Mouse (Mus musculus): ENCODE results near the gene Med11. TPM values are rescaled to one million over a fixed set of nuclear protein-coding genes. Genes with fewer than 3 reads are reported as not detected.

Gene Med11
- polyA plus RNA-seq, 1 experiment from 2014 or later = 51.6 TPM

DNA sequence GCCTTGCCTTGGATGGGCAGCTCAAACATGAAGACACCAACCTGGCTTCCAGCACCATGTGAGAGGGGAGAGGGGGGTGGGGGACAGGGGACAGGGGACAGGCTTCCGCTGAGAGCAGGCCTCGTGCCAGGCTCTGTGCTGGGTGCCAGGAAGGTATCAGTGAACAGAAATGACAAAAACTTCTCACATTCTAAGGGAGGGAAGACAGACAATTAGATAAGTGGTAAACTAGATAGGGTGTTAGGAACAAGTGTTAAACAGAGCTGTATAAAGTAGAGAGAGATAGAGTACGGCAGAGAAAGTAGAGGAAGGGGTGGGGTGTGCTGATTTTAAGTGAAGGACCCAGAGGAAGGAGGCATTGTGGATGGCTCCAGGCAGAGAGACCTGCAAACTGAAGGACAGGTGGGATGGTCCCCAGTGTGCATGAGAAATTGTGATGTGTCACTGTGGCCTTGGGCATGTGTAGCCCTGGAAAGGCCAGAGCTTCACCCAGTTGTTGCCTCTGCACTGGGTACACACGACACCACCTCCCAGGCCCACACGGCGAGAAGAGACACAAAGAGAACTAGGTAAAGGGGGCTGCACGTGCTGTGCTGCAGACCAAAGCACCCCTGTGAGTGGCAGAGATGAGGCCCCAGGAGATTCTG lies 12.9 kb upstream of the Med11 start:
- no peaks in the 10 kb centered on the region for H3K27me3 ChIP-seq (replicated peaks; ENCODE audit: control insufficient read depth, insufficient read depth, low read length)
- no peaks in the 10 kb centered on the region for H3K9me3 ChIP-seq (ENCODE audit: control insufficient read depth, low read length)
- no peak overlapping the region for H3K4me2 ChIP-seq (ENCODE audit: low read length)
- no peak overlapping the region for H3K9ac ChIP-seq (ENCODE audit: low read length)
- 92% methylated on average over 7 of the region's 7 CpGs for WGBS
- DNase-seq (ENCODE audit: low spot score) (no peak), ATAC-seq (replicated peaks; ENCODE audit: low FRiP score, low TSS enrichment, low read depth) (no peak)
- no peak overlapping the region for H3K27ac ChIP-seq (ENCODE audit: low read depth)
- no peaks in the 10 kb centered on the region for H3K4me1 ChIP-seq (replicated peaks; ENCODE audit: control insufficient read depth, insufficient read depth, low read length)
- no peak overlapping the region for H3K4me3 ChIP-seq (ENCODE audit: low read depth, low read length)
- H3K36me3 ChIP-seq (ENCODE audit: control insufficient read depth, insufficient read depth, low read length) = peaks cover 44% of the 10 kb centered on the region

GRCm38 (mm10) chr11:70440637-70441036 lies 11.1 kb upstream of the Med11 start:
- ATAC-seq (replicated peaks; ENCODE audit: low FRiP score, low TSS enrichment, low read depth) (no peak), DNase-seq (ENCODE audit: low spot score) (no peak)
- Histone ChIP-seq H3K9ac (ENCODE audit: low read length) (no peak overlapping the region), H3K9me3 (ENCODE audit: control insufficient read depth, low read length) (no peaks in the 10 kb centered on the region), H3K27ac (ENCODE audit: low read depth) (no peak overlapping the region), H3K36me3 (ENCODE audit: control insufficient read depth, insufficient read depth, low read length) (peaks cover 44% of the 10 kb centered on the region), H3K27me3 (replicated peaks; ENCODE audit: control insufficient read depth, insufficient read depth, low read length) (no peaks in the 10 kb centered on the region), H3K4me1 (replicated peaks; ENCODE audit: control insufficient read depth, insufficient read depth, low read length) (no peaks in the 10 kb centered on the region), H3K4me2 (ENCODE audit: low read length) (no peak overlapping the region), H3K4me3 (ENCODE audit: low read depth, low read length) (no peak overlapping the region)
- 87% methylated on average over 4 of the region's 4 CpGs for WGBS

DNA sequence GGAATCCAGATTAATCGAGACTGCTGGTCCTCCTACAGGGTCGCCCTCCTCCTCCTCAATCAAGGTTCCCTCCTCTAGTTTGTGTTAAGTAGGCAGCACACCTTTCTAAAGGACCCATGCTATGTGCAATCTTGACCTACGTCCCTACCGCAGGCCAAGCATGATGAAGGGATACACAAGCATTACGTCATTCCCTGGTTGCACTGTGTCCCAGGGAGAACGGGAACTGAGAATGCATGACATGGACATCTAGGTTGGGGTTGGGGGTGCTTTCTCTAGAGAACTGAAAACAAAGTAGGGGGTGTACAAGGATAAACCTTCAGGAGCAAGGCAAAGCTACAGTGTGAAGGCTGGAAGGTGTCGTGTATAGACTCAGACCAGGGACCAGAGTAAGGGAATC lies 9.8 kb upstream of the Med11 start:
- no peaks in the 10 kb centered on the region for H3K9me3 ChIP-seq (ENCODE audit: control insufficient read depth, low read length)
- no peak overlapping the region for H3K4me3 ChIP-seq (ENCODE audit: low read depth, low read length)
- H3K9ac ChIP-seq (ENCODE audit: low read length) = no peak overlapping the region
- H3K4me1 ChIP-seq (replicated peaks; ENCODE audit: control insufficient read depth, insufficient read depth, low read length) = no peaks in the 10 kb centered on the region
- no peaks in the 10 kb centered on the region for H3K27me3 ChIP-seq (replicated peaks; ENCODE audit: control insufficient read depth, insufficient read depth, low read length)
- peaks cover 31% of the 10 kb centered on the region for H3K36me3 ChIP-seq (ENCODE audit: control insufficient read depth, insufficient read depth, low read length)
- ATAC-seq (replicated peaks; ENCODE audit: low FRiP score, low TSS enrichment, low read depth) (no peak), DNase-seq (ENCODE audit: low spot score) (no peak)
- no peak overlapping the region for H3K27ac ChIP-seq (ENCODE audit: low read depth)
- WGBS = 90% methylated on average over 7 of the region's 7 CpGs
- no peak overlapping the region for H3K4me2 ChIP-seq (ENCODE audit: low read length)

DNA sequence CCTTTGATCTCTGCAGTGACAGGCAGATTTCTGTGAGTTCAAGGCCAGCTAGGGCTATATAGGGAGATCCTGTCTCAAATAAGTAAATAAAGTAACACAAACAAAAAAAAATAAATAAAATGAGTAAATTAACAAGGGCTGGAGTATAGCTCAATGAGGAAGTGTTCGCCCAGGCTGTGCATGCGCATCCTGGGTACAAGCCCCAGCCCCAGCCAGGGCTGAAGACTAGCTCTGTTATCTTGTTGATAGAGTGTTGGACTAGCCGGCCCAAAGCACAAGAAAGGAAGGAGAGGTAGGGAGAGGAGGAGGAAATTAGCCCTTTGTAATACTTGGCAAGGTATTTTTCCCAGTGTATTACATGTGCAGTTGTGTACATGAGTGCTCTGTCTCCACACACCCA lies 7.8 kb upstream of the Med11 start:
- H3K4me2 ChIP-seq (ENCODE audit: low read length) = no peak overlapping the region
- no peak overlapping the region for H3K27ac ChIP-seq (ENCODE audit: low read depth)
- H3K4me3 ChIP-seq (ENCODE audit: low read depth, low read length) = no peak overlapping the region
- WGBS = 82% methylated on average over 3 of the region's 3 CpGs
- ATAC-seq (replicated peaks; ENCODE audit: low FRiP score, low TSS enrichment, low read depth) = no peak
- no peaks in the 10 kb centered on the region for H3K9me3 ChIP-seq (ENCODE audit: control insufficient read depth, low read length)
- H3K36me3 ChIP-seq (ENCODE audit: control insufficient read depth, insufficient read depth, low read length) = peaks cover 12% of the 10 kb centered on the region; the same call in 1 of the 2 replicates
- H3K9ac ChIP-seq (ENCODE audit: low read length) = no peak overlapping the region
- no peaks in the 10 kb centered on the region for H3K27me3 ChIP-seq (replicated peaks; ENCODE audit: control insufficient read depth, insufficient read depth, low read length)
- no peaks in the 10 kb centered on the region for H3K4me1 ChIP-seq (replicated peaks; ENCODE audit: control insufficient read depth, insufficient read depth, low read length)
- DNase-seq (ENCODE audit: low spot score) = no peak

DNA sequence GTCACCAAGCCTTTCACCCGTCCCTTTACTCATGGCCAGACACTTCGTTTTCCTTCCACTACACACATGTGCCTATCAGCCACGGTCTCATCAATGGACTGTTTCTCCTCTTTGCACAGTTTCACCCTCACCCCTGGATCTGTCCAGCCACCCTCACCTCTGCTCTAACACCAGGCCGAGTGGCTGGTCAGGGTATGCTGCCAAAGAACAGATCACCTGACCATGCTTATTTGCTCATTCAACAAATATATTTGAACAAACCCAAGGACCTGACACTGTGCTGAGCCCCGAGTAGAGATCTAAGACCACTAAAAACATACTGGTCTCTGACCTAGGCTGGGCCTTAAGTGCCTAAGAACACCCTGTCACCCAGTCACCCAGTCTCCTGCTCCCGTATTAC lies 7.1 kb upstream of the Med11 start:
- Histone ChIP-seq H3K36me3 (ENCODE audit: control insufficient read depth, insufficient read depth, low read length) (peaks cover 6% of the 10 kb centered on the region; the same call in 1 of the 2 replicates), H3K27me3 (replicated peaks; ENCODE audit: control insufficient read depth, insufficient read depth, low read length) (no peaks in the 10 kb centered on the region), H3K9me3 (ENCODE audit: control insufficient read depth, low read length) (no peaks in the 10 kb centered on the region), H3K4me3 (ENCODE audit: low read depth, low read length) (no peak overlapping the region), H3K9ac (ENCODE audit: low read length) (no peak overlapping the region), H3K4me2 (ENCODE audit: low read length) (no peak overlapping the region), H3K27ac (ENCODE audit: low read depth) (no peak overlapping the region), H3K4me1 (replicated peaks; ENCODE audit: control insufficient read depth, insufficient read depth, low read length) (no peaks in the 10 kb centered on the region)
- no peak for DNase-seq (ENCODE audit: low spot score)
- WGBS = 68% methylated on average over 6 of the region's 6 CpGs
- ATAC-seq (replicated peaks; ENCODE audit: low FRiP score, low TSS enrichment, low read depth) = no peak

GRCm38 (mm10) chr11:70446756-70447155 lies 5.0 kb upstream of the Med11 start:
- no peak for DNase-seq (ENCODE audit: low spot score)
- Histone ChIP-seq H3K4me3 (ENCODE audit: low read depth, low read length) (no peak overlapping the region), H3K4me2 (ENCODE audit: low read length) (no peak overlapping the region), H3K4me1 (replicated peaks; ENCODE audit: control insufficient read depth, insufficient read depth, low read length) (no peaks in the 10 kb centered on the region), H3K27me3 (replicated peaks; ENCODE audit: control insufficient read depth, insufficient read depth, low read length) (no peaks in the 10 kb centered on the region), H3K9me3 (ENCODE audit: control insufficient read depth, low read length) (no peaks in the 10 kb centered on the region), H3K9ac (ENCODE audit: low read length) (no peak overlapping the region), H3K36me3 (ENCODE audit: control insufficient read depth, insufficient read depth, low read length) (no peaks in the 10 kb centered on the region), H3K27ac (ENCODE audit: low read depth) (no peak overlapping the region)
- no peak for ATAC-seq (replicated peaks; ENCODE audit: low FRiP score, low TSS enrichment, low read depth)
- 47% methylated on average over 3 of the region's 3 CpGs for WGBS

DNA sequence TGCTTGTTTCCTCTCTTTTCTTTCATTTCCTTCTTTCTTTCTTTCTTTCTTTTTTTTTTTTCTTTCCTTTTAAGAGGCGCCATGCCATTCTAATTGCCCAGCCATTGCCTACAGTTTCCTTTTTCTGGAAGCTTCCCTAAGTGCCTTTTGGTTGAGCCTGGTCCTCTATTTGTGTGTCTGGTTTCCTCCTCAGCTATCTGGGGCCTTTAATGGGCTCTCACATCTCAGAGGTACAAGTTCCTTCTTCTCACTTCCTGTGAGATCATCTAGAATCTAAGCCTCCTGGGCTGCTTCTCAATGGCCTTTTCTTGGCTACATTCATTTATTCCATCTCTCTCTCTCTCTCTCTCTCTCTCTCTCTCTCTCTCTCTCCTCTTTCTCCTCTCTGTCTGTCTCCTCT lies 4.3 kb upstream of the Med11 start:
- H3K27ac ChIP-seq (ENCODE audit: low read depth) = no peak overlapping the region
- no peak overlapping the region for H3K9ac ChIP-seq (ENCODE audit: low read length)
- H3K36me3 ChIP-seq (ENCODE audit: control insufficient read depth, insufficient read depth, low read length) = no peaks in the 10 kb centered on the region
- DNase-seq (ENCODE audit: low spot score) = no peak
- 64% methylated on average over 1 of the region's 1 CpGs for WGBS
- no peaks in the 10 kb centered on the region for H3K27me3 ChIP-seq (replicated peaks; ENCODE audit: control insufficient read depth, insufficient read depth, low read length)
- H3K4me1 ChIP-seq (replicated peaks; ENCODE audit: control insufficient read depth, insufficient read depth, low read length) = peaks cover under 1% of the 10 kb centered on the region; the same call in 1 of the 2 replicates
- H3K9me3 ChIP-seq (ENCODE audit: control insufficient read depth, low read length) = no peaks in the 10 kb centered on the region
- H3K4me2 ChIP-seq (ENCODE audit: low read length) = no peak overlapping the region
- ATAC-seq (replicated peaks; ENCODE audit: low FRiP score, low TSS enrichment, low read depth) = no peak
- no peak overlapping the region for H3K4me3 ChIP-seq (ENCODE audit: low read depth, low read length)

- ATAC-seq (replicated peaks; ENCODE audit: low FRiP score, low TSS enrichment, low read depth) (no peak), DNase-seq (ENCODE audit: low spot score) (no peak)
- 81% methylated on average over 2 of the region's 2 CpGs for WGBS
- H3K9me3 ChIP-seq (ENCODE audit: control insufficient read depth, low read length) = no peaks in the 10 kb centered on the region
- no peak overlapping the region for H3K4me2 ChIP-seq (ENCODE audit: low read length)
- H3K27ac ChIP-seq (ENCODE audit: low read depth) = no peak overlapping the region
- H3K36me3 ChIP-seq (ENCODE audit: control insufficient read depth, insufficient read depth, low read length) = peaks cover 13% of the 10 kb centered on the region; the same call in 1 of the 2 replicates
- H3K9ac ChIP-seq (ENCODE audit: low read length) = no peak overlapping the region
- H3K27me3 ChIP-seq (replicated peaks; ENCODE audit: control insufficient read depth, insufficient read depth, low read length) = no peaks in the 10 kb centered on the region
- peaks cover 16% of the 10 kb centered on the region for H3K4me1 ChIP-seq (replicated peaks; ENCODE audit: control insufficient read depth, insufficient read depth, low read length)
- H3K4me3 ChIP-seq (ENCODE audit: low read depth, low read length) = no peak overlapping the region
Observed at GRCm38 (mm10) chr11:70450926-70451325, 793 bp upstream of the Med11 start.

Measured in intestine, embryonic 14.5 days (tissue).